Mouse (Mus musculus): Measurements from ENCODE around the gene Bdkrb2.

DNA sequence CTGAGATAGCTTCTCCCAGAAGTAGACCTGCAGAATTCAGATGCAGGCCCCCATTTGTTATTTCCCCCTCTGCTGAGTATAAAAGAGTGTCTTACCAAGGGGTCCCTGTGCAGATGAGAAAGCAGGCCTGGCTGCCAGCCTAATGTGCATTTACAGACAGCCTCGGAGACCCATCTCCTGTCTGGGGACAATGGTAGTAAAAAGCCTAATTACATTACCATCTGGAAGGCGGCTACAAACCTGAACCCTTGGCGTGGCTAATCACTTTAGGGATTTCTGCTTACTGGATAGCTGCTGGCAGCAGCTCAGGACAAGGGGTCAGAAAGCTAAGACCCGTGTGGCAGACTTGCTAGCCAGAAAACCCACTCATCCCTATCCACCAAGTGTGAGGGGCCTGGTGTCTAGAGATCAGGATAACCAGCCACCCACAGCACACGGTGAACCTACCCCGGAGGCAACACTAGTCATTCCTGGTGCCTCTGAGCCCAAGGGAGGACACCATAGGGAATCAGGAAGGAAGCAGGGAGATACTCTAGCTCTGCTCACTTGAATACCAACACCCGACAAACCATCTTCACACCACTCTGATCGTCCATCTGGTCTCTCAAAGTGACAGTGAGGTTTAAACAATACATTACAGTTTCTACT is 31.2 kb upstream of the Bdkrb2 start:
- no peak for TF ChIP-seq CTCF (IDR thresholded peaks at IDR 0.05; ENCODE audit: low read depth)
- TF ChIP-seq EP300 (IDR thresholded peaks at IDR 0.05; ENCODE audit: low read depth) = no peak

Data from heart, postnatal 0 days (tissue).